Mouse (Mus musculus) ovary, postnatal 36 days (tissue): ENCODE results near the gene Shank2.

Source experiments
- DNase-seq: peaks from one replicate; pipeline ENCODE4 v3.0.0; 2022; ENCODE audit warnings: low spot score, mixed read lengths

Shank2 gene

GRCm38 (mm10) chr7:144271074-144271473 lies 269.3 kb downstream of the Shank2 start:
- no peak for DNase-seq

- DNase-seq = no peak
Measured at GRCm38 (mm10) chr7:144278703-144279102, 277.0 kb downstream of the Shank2 start.

- no peak for DNase-seq
Measured at GRCm38 (mm10) chr7:144283701-144284100, 282.0 kb downstream of the Shank2 start.

GRCm38 (mm10) chr7:144284241-144285065 lies 282.7 kb downstream of the Shank2 start:
- peak; percentile 7 for DNase-seq

GRCm38 (mm10) chr7:144285066-144285633 lies 283.4 kb downstream of the Shank2 start:
- no peak for DNase-seq

GRCm38 (mm10) chr7:144285912-144286311 lies 284.2 kb downstream of the Shank2 start:
- DNase-seq = no peak

- no peak for DNase-seq
Measured at GRCm38 (mm10) chr7:144287991-144288390, 286.3 kb downstream of the Shank2 start.

- no peak for DNase-seq
Measured at GRCm38 (mm10) chr7:144291478-144291877, 289.8 kb downstream of the Shank2 start.

GRCm38 (mm10) chr7:144293611-144294010 lies 291.9 kb downstream of the Shank2 start:
- DNase-seq = no peak

- peak; percentile 31 for DNase-seq
Measured at GRCm38 (mm10) chr7:144294239-144295200, 292.8 kb downstream of the Shank2 start.

- no peak for DNase-seq
Measured at GRCm38 (mm10) chr7:144299351-144299750, 297.6 kb downstream of the Shank2 start.

GRCm38 (mm10) chr7:144301646-144302045 lies 299.9 kb downstream of the Shank2 start:
- DNase-seq = no peak

- no peak for DNase-seq
Measured at GRCm38 (mm10) chr7:144302498-144302897, 300.8 kb downstream of the Shank2 start.

- no peak for DNase-seq
Measured at GRCm38 (mm10) chr7:144307853-144308409, 306.2 kb downstream of the Shank2 start.

GRCm38 (mm10) chr7:144314438-144315105 lies 312.8 kb downstream of the Shank2 start:
- DNase-seq = no peak

GRCm38 (mm10) chr7:144316224-144316623 lies 314.5 kb downstream of the Shank2 start:
- DNase-seq = no peak

- no peak for DNase-seq
Measured at GRCm38 (mm10) chr7:144316797-144317196, 315.1 kb downstream of the Shank2 start.

- no peak for DNase-seq
Measured at GRCm38 (mm10) chr7:144324077-144324476, 322.3 kb downstream of the Shank2 start.

GRCm38 (mm10) chr7:144324861-144325260 lies 323.1 kb downstream of the Shank2 start:
- DNase-seq = no peak

- no peak for DNase-seq
Measured at GRCm38 (mm10) chr7:144325603-144326002, 323.9 kb downstream of the Shank2 start.

GRCm38 (mm10) chr7:144329403-144329890 lies 327.7 kb downstream of the Shank2 start:
- DNase-seq = no peak
